In the genomic region with DNA sequence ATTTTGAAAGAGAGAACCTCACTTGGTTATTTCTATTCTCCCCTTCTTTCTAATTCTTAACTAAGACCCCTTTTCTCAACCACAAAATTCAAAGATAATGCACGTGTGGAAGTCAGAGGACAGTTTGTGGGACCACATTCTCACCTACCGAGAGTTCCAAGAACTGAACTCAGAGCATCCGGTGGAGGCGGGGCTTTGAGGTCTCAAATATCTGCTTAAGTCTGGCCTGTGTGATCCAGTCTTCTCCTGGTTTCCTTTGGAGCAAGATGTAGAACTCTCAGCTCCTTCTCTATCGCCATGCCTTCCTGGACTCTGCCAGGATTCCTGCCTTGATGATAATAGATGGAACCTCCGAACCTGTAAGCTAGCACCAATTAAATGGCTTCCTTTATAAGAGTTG, we compare ENCODE assay signal across 21 mouse cellular contexts. TPM values are rescaled to one million over a fixed set of nuclear protein-coding genes. Genes with fewer than 3 reads are reported as not detected.
"Had no signal": no experiment of that assay in that cellular context is flagged by ENCODE, and none has a peak within 500 bp of the region (broad histone marks: within the 10 kb centered on the region; RNA-seq: fewer than 3 reads in every experiment).

No protein-coding gene starts in this region.

- DNase-seq: lung, adult 18-20 months; lung, embryonic 14.5 days; lung, postnatal 10 days; lung, postnatal 4 days; midbrain, embryonic 14.5 days; right cerebral cortex, postnatal 14 days; spleen, adult 18-20 months; thymus, adult 18-20 months; thymus, postnatal 36 days had no signal

RNA-seq across cellular contexts. Expression of a gene that starts 52.1 kb away (rescaled TPM):
- polyA plus RNA-seq: liver, embryonic 14.5 days; liver, embryonic 16.5 days; lung, embryonic 14.5 days; lung, embryonic 16.5 days; midbrain, embryonic 10.5 days; midbrain, embryonic 12.5 days; midbrain, embryonic 14.5 days; midbrain, embryonic 16.5 days; myocyte; neural tube, embryonic 12.5 days; neural tube, embryonic 14.5 days; small intestine, adult 2 months; stomach, embryonic 14.5 days; stomach, embryonic 16.5 days had no signal
